Mouse (Mus musculus): ENCODE data around the gene Arhgef38.

Gene Arhgef38

DNA sequence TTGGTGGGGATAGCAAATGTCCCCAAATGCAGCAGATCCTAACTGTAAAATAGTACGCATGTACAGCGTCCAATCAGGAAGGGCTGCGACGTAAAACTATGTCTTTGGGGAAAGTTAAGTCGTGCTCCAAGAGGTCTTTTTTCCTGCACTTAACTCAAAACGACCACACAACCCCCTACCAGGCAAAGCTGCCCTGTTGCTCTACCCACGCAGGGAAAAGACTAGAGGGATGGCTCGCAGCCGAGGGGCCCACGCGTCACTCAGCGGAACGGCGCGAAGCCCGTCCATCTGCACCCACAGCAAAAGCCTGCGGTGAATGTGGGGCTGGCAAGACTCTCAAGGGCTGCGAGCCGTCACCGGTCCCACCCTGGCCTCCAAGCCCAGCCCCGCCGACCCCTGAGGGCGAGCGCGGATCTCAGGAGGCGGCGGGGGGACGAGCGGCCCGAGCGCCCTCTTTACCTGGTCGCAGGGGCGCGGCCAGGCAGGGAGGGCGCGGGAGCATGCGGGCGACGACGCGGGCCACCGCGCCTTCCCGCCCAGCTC is 143.6 kb downstream of the Arhgef38 start:
- no peak for DNase-seq

DNA sequence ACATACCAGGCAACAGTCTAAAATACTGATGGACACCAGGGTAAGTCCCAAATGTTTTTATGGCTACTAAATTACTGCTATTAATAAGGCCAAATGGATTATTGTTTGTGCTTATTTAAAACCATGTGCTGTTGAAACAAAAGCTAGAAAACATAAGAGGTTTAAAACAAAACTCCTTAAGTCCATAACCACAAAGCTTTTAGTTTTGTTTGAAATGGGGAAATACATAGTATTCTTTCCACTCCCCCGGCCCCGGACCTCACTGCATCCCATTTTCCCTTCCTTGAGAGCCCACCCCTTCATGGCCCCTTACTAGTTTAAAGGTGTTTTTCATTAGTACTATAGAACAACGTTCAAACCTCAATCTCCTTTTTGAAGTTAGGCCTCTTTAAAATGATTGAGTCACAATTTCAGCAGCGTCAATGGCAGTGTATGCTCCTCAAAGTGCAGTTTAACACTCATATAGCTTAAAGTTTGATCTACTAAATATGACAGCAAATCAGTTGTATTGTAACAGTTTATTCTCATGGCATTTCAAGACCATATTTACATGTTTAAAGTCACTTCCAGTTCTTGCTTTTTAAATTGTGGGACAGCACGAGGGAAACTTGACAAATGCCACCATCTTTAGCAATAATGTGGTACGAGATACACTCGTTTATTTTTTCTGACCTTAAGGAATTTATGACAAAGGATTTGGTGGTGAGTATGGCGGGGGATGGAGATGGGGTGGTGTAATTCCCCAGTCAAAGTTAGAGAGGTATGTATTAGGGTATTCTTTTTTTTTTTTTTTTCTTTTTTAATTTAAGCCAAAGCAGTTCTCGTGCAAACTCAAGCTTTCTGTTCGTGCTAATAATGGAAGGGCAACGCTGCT is 144.3 kb downstream of the Arhgef38 start:
- DNase-seq: no peak

DNA sequence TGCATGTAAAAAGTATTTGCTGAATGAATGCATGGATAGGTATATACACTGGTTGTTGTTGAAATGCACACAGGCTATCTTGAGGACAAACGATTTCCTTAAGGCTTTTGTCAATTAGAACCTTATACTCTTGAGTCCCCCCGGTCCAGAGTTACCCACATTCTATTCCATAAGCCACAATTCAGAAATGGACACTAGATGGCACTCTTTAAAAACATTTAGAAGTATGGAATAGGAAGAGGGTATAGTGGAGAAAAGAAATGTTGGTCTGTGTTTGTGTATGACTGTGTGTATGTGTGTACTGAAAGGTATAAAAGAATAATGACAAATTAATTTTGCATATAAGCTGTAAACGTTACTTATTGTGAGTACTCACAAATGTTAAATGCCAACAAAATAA is 148.9 kb downstream of the Arhgef38 start:
- DNase-seq: peak in 1 of 2 experiments; percentile 6

DNA sequence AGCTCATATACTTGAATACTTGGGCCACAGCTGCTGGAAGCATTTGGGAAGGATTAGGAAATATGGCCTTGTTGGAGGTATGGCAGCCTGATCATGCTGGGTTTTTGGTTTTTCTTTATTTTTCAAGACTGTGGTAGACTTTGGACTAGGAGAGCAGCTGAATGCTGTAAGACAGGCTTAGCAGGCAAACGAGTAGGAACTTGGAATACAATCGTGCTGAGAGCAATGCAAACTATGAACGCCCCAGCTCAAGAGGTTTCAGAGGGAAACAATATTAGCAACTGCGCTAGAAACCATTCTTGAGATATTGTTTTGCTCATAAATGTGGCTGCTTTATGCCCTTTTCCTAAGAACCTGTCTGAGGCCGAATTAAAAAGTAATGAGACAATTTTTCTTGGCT is 152.0 kb downstream of the Arhgef38 start:
- DNase-seq: no peak

DNA sequence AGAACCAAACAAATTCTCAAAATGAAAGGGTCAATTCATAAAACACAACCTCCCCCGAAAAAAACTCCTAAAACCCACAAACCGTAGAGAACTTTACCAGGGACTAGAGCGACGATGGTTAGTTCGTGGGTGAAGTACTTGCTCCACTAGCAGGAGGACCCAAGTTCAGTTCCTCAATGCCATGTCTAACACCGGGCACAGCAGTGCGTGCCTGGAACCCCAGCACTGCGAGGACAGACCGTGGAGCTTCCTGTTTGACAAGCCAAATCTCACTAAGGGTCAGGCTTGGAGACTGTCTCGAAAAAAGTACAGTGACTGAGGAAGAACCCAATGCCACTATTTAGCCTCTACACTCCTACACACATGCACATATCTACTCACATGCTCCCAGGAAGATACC is 159.2 kb downstream of the Arhgef38 start:
- DNase-seq: no peak
